Mouse (Mus musculus) adrenal gland, postnatal 10 days (tissue): ENCODE measurements around the gene Cs. TPM values are rescaled to one million over a fixed set of nuclear protein-coding genes. Genes with fewer than 3 reads are reported as not detected.
A peak's percentile ranks its signal among the peaks of the same experiment; 100 is the strongest.

Source experiments
- DNase-seq: peaks from one replicate; pipeline ENCODE4 v3.0.0; 2021; ENCODE audit warnings: mixed read lengths
- total RNA-seq, 2 experiments: library from RNA; stranded (reverse); gene quantifications; 2 replicates each; pipeline ENCODE4 v1.2.3; 2021

Gene Cs
- total RNA-seq, 2 experiments from 2014 or later, result 1,048 to 1,207 TPM

GRCm38 (mm10) chr10:128372989-128373748 lies 35.6 kb downstream of the Cs start:
- no peak for DNase-seq

- no peak for DNase-seq
Measured at GRCm38 (mm10) chr10:128374393-128374792, 36.9 kb downstream of the Cs start.

GRCm38 (mm10) chr10:128376099-128376454 lies 38.5 kb downstream of the Cs start:
- DNase-seq, result no peak

GRCm38 (mm10) chr10:128376455-128377211 lies 39.1 kb downstream of the Cs start, which contains the start of gene Ankrd52:
TSS of gene Ankrd52 (plus strand) at chr10:128377115.
- peak; percentile 95 for DNase-seq

GRCm38 (mm10) chr10:128377222-128377939 lies 39.8 kb downstream of the Cs start:
- peak; percentile 68 for DNase-seq

- no peak for DNase-seq
Measured at GRCm38 (mm10) chr10:128377940-128378448, 40.5 kb downstream of the Cs start.

GRCm38 (mm10) chr10:128378462-128378861 lies 40.9 kb downstream of the Cs start:
- peak; percentile 65 for DNase-seq

GRCm38 (mm10) chr10:128379260-128379659 lies 41.7 kb downstream of the Cs start:
- DNase-seq, result no peak

- peak; percentile 57 for DNase-seq
Measured at GRCm38 (mm10) chr10:128380565-128380964, 43.0 kb downstream of the Cs start.

- no peak for DNase-seq
Measured at GRCm38 (mm10) chr10:128382482-128382881, 44.9 kb downstream of the Cs start.

GRCm38 (mm10) chr10:128385902-128386301 lies 48.4 kb downstream of the Cs start:
- no peak for DNase-seq

GRCm38 (mm10) chr10:128388941-128389340 lies 51.4 kb downstream of the Cs start:
- no peak for DNase-seq

GRCm38 (mm10) chr10:128389570-128389969 lies 52.0 kb downstream of the Cs start:
- peak; percentile 80 for DNase-seq

GRCm38 (mm10) chr10:128390366-128390765 lies 52.8 kb downstream of the Cs start:
- peak; percentile 63 for DNase-seq

- DNase-seq, result no peak
Measured at GRCm38 (mm10) chr10:128391850-128392249, 54.3 kb downstream of the Cs start.

GRCm38 (mm10) chr10:128396017-128396673 lies 58.6 kb downstream of the Cs start:
- DNase-seq, result no peak

- no peak for DNase-seq
Measured at GRCm38 (mm10) chr10:128396716-128397264, 59.3 kb downstream of the Cs start.

- DNase-seq, result peak; percentile 56
Measured at GRCm38 (mm10) chr10:128397466-128397865, 59.9 kb downstream of the Cs start.

- DNase-seq, result no peak
Measured at GRCm38 (mm10) chr10:128400338-128400737, 62.8 kb downstream of the Cs start.

GRCm38 (mm10) chr10:128401056-128401455 lies 63.5 kb downstream of the Cs start, which contains the start of gene Slc39a5:
TSS of gene Slc39a5 (minus strand) at chr10:128401229.
- no peak for DNase-seq

GRCm38 (mm10) chr10:128401638-128402037 lies 64.1 kb downstream of the Cs start:
- no peak for DNase-seq

- DNase-seq, result no peak
Measured at GRCm38 (mm10) chr10:128403931-128404330, 66.4 kb downstream of the Cs start.
